Mouse (Mus musculus): Measurements from ENCODE around the gene Rsph3b. TPM values are rescaled to one million over a fixed set of nuclear protein-coding genes. Genes with fewer than 3 reads are reported as not detected.

The Rsph3b gene
- polyA plus RNA-seq, 1 experiment, result 4.9 TPM

- TF ChIP-seq CTCF (IDR thresholded peaks at IDR 0.05; ENCODE audit: control insufficient read depth, insufficient read depth, low read length) (no peak), POLR2A (IDR thresholded peaks at IDR 0.05; ENCODE audit: borderline replicate concordance, control insufficient read depth, low read depth, low read length) (no peak)
- WGBS, result 37% methylated on average over 1 of the region's 1 CpGs
- Histone ChIP-seq H3K4me3 (replicated peaks; ENCODE audit: control insufficient read depth, low read depth, low read length) (no peak overlapping the region), H3K27ac (ENCODE audit: control insufficient read depth, insufficient read depth, low read depth, low read length, poor library complexity) (no peak overlapping the region), H3K4me1 (ENCODE audit: control insufficient read depth, insufficient read depth, low read length) (no peaks in the 10 kb centered on the region)
These were observed 62.0 kb downstream of the Rsph3b start for GRCm38 (mm10) chr17:6886445-6886844.

GRCm38 (mm10) chr17:6884531-6884930, 64.0 kb downstream of the Rsph3b start:
- TF ChIP-seq CTCF (IDR thresholded peaks at IDR 0.05; ENCODE audit: control insufficient read depth, insufficient read depth, low read length) (no peak), POLR2A (IDR thresholded peaks at IDR 0.05; ENCODE audit: borderline replicate concordance, control insufficient read depth, low read depth, low read length) (no peak)
- no peak overlapping the region for H3K4me3 ChIP-seq (replicated peaks; ENCODE audit: control insufficient read depth, low read depth, low read length)
- WGBS, result 88% methylated on average over 1 of the region's 1 CpGs
- H3K27ac ChIP-seq (ENCODE audit: control insufficient read depth, insufficient read depth, low read depth, low read length, poor library complexity), result no peak overlapping the region
- no peaks in the 10 kb centered on the region for H3K4me1 ChIP-seq (ENCODE audit: control insufficient read depth, insufficient read depth, low read length)

- 37% methylated on average over 6 of the region's 6 CpGs for WGBS
- TF ChIP-seq POLR2A (IDR thresholded peaks at IDR 0.05; ENCODE audit: borderline replicate concordance, control insufficient read depth, low read depth, low read length) (no peak), CTCF (IDR thresholded peaks at IDR 0.05; ENCODE audit: control insufficient read depth, insufficient read depth, low read length) (no peak)
These were observed 67.2 kb downstream of the Rsph3b start for GRCm38 (mm10) chr17:6881306-6881705.

GRCm38 (mm10) chr17:6871421-6871820, 77.1 kb downstream of the Rsph3b start:
- TF ChIP-seq POLR2A (IDR thresholded peaks at IDR 0.05; ENCODE audit: borderline replicate concordance, control insufficient read depth, low read depth, low read length) (no peak), CTCF (IDR thresholded peaks at IDR 0.05; ENCODE audit: control insufficient read depth, insufficient read depth, low read length) (no peak)
- Histone ChIP-seq H3K27ac (ENCODE audit: control insufficient read depth, insufficient read depth, low read depth, low read length, poor library complexity) (no peak overlapping the region), H3K4me1 (ENCODE audit: control insufficient read depth, insufficient read depth, low read length) (no peaks in the 10 kb centered on the region), H3K4me3 (replicated peaks; ENCODE audit: control insufficient read depth, low read depth, low read length) (no peak overlapping the region)
- WGBS, result 84% methylated on average over 2 of the region's 2 CpGs

More at GRCm38 (mm10) chr17:6881306-6881705, 67.2 kb downstream of the Rsph3b start:
- Histone ChIP-seq H3K4me3 (replicated peaks; ENCODE audit: control insufficient read depth, low read depth, low read length) (no peak overlapping the region), H3K4me1 (ENCODE audit: control insufficient read depth, insufficient read depth, low read length) (no peaks in the 10 kb centered on the region), H3K27ac (ENCODE audit: control insufficient read depth, insufficient read depth, low read depth, low read length, poor library complexity) (no peak overlapping the region)

GRCm38 (mm10) chr17:6868810-6869209, 79.7 kb downstream of the Rsph3b start:
- TF ChIP-seq POLR2A (IDR thresholded peaks at IDR 0.05; ENCODE audit: borderline replicate concordance, control insufficient read depth, low read depth, low read length), result no peak
- H3K4me1 ChIP-seq (ENCODE audit: control insufficient read depth, insufficient read depth, low read length), result no peaks in the 10 kb centered on the region
- no peak overlapping the region for H3K27ac ChIP-seq (ENCODE audit: control insufficient read depth, insufficient read depth, low read depth, low read length, poor library complexity)
- no peak overlapping the region for H3K4me3 ChIP-seq (replicated peaks; ENCODE audit: control insufficient read depth, low read depth, low read length)

- Histone ChIP-seq H3K4me3 (replicated peaks; ENCODE audit: control insufficient read depth, low read depth, low read length) (no peak overlapping the region), H3K27ac (ENCODE audit: control insufficient read depth, insufficient read depth, low read depth, low read length, poor library complexity) (no peak overlapping the region), H3K4me1 (ENCODE audit: control insufficient read depth, insufficient read depth, low read length) (no peaks in the 10 kb centered on the region)
- 27% methylated on average over 7 of the region's 7 CpGs for WGBS
- TF ChIP-seq CTCF (IDR thresholded peaks at IDR 0.05; ENCODE audit: control insufficient read depth, insufficient read depth, low read length) (no peak), POLR2A (IDR thresholded peaks at IDR 0.05; ENCODE audit: borderline replicate concordance, control insufficient read depth, low read depth, low read length) (no peak)
These were observed 80.7 kb downstream of the Rsph3b start for GRCm38 (mm10) chr17:6867740-6868139.

- Histone ChIP-seq H3K27ac (ENCODE audit: control insufficient read depth, insufficient read depth, low read depth, low read length, poor library complexity) (no peak overlapping the region), H3K4me1 (ENCODE audit: control insufficient read depth, insufficient read depth, low read length) (no peaks in the 10 kb centered on the region), H3K4me3 (replicated peaks; ENCODE audit: control insufficient read depth, low read depth, low read length) (no peak overlapping the region)
- TF ChIP-seq CTCF (IDR thresholded peaks at IDR 0.05; ENCODE audit: control insufficient read depth, insufficient read depth, low read length) (no peak), POLR2A (IDR thresholded peaks at IDR 0.05; ENCODE audit: borderline replicate concordance, control insufficient read depth, low read depth, low read length) (no peak)
- WGBS, result 70% methylated on average over 1 of the region's 1 CpGs
These were observed 81.9 kb downstream of the Rsph3b start for GRCm38 (mm10) chr17:6866576-6866975.

- H3K4me1 ChIP-seq (ENCODE audit: control insufficient read depth, insufficient read depth, low read length), result no peaks in the 10 kb centered on the region
- 82% methylated on average over 5 of the region's 5 CpGs for WGBS
- no peak overlapping the region for H3K27ac ChIP-seq (ENCODE audit: control insufficient read depth, insufficient read depth, low read depth, low read length, poor library complexity)
- TF ChIP-seq CTCF (IDR thresholded peaks at IDR 0.05; ENCODE audit: control insufficient read depth, insufficient read depth, low read length), result no peak
- TF ChIP-seq POLR2A (IDR thresholded peaks at IDR 0.05; ENCODE audit: borderline replicate concordance, control insufficient read depth, low read depth, low read length), result no peak
- no peak overlapping the region for H3K4me3 ChIP-seq (replicated peaks; ENCODE audit: control insufficient read depth, low read depth, low read length)
These were observed 82.9 kb downstream of the Rsph3b start for GRCm38 (mm10) chr17:6865580-6865979.

- TF ChIP-seq POLR2A (IDR thresholded peaks at IDR 0.05; ENCODE audit: borderline replicate concordance, control insufficient read depth, low read depth, low read length) (no peak), CTCF (IDR thresholded peaks at IDR 0.05; ENCODE audit: control insufficient read depth, insufficient read depth, low read length) (no peak)
- 63% methylated on average over 13 of the region's 13 CpGs for WGBS
- H3K27ac ChIP-seq (ENCODE audit: control insufficient read depth, insufficient read depth, low read depth, low read length, poor library complexity), result no peak overlapping the region
- H3K4me3 ChIP-seq (replicated peaks; ENCODE audit: control insufficient read depth, low read depth, low read length), result no peak overlapping the region
- H3K4me1 ChIP-seq (ENCODE audit: control insufficient read depth, insufficient read depth, low read length), result no peaks in the 10 kb centered on the region
These were observed 83.6 kb downstream of the Rsph3b start for GRCm38 (mm10) chr17:6864869-6865268.
